Mouse (Mus musculus) gastrocnemius, postnatal 4 days (tissue): ENCODE results near the gene Btbd35f29. TPM values are rescaled to one million over a fixed set of nuclear protein-coding genes. Genes with fewer than 3 reads are reported as not detected.
"Not testable (repeated sequence)": the region's sequence is repeated elsewhere in the genome, so short reads cannot be mapped to it uniquely, and the experiment has no call there.

Source experiments
- DNase-seq, 2 experiments: peaks; one replicate each; pipeline ENCODE4 v3.0.0; 2021 to 2022; ENCODE audit warnings: low spot score in 2 of 2, mixed read lengths in 2 of 2
- long read RNA-seq, 2 experiments: library from polyadenylated mRNA; stranded (forward); transcript quantifications; one replicate each; pipeline ENCODE4 v2.0.0; 2021
- total RNA-seq, 2 experiments: library from RNA; stranded (reverse); gene quantifications; 2 replicates each; pipeline ENCODE4 v1.2.3; 2021

The Btbd35f29 gene
- not detected for total RNA-seq
- long read RNA-seq, experiment 1 = 0 reads
- long read RNA-seq, experiment 2 = 0 reads

DNA sequence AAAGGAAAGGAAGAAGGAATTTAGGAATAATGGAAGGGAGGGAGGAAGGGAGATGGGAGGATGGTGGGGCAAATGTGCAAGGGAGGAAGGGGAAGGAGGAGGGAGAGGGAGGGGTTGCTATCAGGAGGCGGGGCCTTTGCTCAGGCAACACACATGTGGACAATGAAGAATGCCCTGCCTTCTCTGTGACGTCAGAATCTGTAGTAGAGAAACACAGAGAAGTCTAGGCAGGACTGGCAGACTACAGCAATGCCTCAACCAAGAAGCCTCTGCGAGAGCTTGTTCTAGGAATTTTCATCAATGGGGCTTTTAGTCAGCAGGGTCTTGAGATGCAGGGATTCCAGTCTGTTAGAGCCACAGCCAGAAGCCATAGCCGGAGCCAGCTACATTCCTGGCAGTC, at the start of gene Btbd35f29:
Btbd35f29 (plus strand) TSS at position 301 of the 400 bp plus-strand sequence.
- not testable (repeated sequence) for DNase-seq

DNA sequence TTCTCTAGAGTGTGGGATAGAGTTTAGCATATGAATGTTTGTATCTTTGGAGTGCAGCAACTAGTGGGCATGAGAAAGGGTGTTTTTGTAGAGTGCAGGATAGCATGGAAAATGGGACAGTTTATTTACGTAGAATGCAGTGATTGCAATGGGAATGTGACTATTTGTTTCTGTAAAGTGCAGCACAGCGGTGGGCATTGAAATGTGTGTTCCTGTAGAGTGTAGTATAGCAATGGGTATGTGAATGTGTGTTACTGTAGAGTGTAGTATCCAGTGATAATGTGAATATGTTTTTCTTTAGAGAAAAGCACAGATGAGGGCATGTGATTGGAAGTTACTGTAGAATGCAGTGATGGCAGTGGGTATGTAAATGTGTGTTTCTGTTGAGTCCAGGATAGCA, 23.9 kb downstream of the Btbd35f29 start:
- DNase-seq = not testable (repeated sequence)

DNA sequence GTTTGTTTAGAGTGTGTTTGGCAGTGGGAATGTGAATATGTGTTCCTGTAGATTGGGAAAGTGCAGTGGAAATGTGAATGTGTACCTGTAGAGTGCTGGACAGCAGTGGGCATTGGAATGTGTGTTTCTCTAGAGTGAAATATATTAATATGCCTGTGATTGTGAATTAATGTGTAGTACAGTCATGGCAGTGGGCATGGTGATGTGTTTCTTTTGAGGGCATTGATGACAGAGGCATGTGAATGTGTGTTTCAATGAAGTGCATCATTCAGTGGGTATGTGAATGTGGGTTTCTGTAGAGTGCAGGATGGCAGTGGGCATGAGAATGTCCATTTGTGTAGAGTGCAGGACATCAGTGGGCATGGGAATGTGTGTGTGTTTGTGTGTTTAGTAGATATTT, 27.7 kb downstream of the Btbd35f29 start:
- not testable (repeated sequence) for DNase-seq

DNA sequence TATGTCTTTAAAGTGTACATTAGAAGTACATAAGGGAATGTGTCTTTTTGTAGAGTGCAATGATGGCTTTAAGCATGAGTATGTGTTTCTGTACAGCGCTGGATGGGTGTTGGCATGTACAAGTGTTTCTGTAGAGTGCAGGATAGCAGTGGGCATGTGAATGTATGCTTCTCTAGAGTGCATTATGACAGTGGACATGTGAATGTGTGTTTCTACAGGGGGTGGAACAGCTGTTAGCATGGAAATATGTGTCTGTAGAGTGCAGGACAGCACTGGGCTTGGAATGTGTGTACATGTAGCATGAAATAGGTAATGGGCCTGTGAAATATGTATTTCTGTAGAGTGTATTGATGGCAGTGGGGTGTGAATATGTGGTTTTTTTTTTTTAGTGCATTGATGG, 28.4 kb downstream of the Btbd35f29 start:
- not testable (repeated sequence) for DNase-seq

DNA sequence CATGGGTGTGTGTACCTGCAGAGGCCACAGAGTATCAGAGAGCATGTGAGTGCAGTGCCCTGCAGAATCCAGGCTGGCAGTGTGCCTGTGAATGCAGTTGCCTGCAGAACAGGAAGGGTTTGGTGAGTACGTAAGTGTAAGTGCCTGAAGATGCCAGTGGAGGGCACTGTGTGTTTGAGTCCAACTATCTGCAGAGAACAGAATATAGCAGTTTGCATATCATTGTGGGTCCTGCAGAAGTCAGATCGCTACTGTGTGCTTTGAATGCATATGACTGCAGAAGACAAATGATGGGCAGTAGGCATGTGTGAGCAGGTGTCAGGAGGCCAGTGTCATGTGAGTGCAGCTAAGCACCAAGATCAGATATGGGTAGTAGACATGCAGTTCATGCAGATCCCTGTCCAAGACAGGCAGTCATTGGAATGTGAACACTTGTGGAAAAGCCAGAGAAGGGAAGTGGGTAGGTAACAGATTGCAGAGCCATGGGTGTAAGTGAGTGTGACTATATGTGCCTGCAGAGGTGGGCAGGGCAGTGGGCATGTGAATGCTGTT, 41.1 kb downstream of the Btbd35f29 start:
- not testable (repeated sequence) for DNase-seq

DNA sequence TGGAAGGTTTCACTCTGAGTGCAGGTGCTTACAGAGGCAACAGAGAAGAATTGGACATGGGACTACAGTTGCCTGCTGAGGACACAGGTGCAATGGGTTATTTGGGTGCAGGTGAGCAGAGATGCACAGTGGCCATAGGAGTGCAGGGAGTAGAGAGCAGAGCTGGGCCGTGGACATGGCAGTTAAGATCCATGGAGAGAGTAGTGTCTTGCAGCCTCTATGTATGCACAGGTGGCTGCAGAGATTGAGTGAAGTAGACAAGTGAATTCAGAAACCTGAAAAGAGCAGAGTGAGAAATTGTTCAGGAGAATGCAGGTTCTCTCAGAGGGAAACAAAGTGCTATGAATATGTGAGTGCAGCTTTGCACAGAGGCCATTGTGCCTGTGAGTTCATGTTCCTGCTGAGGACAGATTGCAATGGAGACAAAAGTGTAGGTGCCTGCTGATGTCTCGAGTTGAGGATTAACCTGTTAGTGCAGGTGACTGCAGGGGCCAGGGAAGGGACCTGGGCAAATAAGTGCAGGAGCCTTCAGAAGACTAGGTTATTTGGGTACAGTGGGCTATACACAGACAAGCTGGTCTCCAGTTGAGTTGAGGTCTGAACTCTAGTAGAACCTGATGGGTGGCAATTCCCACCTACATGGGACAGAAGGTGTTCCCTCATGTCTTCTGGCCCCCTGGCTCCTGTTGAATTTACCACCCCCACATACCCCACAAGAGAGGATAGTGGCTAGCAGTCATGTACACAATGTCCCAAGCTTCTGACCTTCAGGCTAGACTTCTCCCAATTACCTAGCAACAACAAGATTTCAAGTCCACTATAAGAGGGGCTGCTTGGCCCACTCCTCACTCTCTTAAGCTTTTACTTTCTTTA, 42.2 kb downstream of the Btbd35f29 start:
- not testable (repeated sequence) for DNase-seq

DNA sequence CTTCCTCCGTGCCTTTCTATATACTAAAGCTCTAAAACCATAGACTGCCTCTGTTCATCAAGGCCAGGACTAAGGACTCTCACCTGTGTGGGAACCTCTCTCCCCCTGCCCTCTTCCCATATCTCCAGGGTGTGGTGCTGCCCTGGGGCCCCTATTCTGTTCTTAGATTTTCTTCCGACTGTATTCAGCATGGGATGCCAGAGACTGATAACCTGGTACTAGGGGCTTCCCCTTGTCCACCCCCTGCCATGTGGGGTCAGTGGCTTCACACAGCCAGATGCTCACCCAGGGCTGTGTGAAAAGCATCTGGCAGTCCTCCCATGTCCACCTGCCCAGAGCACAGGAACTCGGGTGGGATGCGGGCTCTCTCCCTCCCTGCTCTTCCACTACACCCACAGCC, 43.1 kb downstream of the Btbd35f29 start:
- peak in 1 of 2 experiments; percentile 73 for DNase-seq

DNA sequence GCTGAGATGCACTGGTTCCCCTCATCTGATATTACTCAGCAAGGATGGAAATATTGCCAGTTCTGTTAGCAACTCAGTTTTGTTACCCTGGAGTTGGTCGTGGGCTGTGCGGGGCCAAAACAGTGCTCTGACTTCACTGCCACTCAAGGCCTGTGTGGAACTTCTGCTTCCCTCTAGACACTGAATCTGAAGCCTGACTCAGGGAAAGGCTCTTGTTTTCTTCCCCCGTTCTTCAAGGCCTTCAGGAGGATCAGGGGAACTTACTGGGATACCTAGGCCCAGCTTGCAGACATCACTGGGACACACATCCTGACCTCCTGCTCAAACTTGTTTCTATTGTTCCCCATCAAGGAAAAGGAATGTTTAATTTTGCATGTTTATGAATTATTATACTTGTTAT, 45.2 kb downstream of the Btbd35f29 start:
- not testable (repeated sequence) for DNase-seq

DNA sequence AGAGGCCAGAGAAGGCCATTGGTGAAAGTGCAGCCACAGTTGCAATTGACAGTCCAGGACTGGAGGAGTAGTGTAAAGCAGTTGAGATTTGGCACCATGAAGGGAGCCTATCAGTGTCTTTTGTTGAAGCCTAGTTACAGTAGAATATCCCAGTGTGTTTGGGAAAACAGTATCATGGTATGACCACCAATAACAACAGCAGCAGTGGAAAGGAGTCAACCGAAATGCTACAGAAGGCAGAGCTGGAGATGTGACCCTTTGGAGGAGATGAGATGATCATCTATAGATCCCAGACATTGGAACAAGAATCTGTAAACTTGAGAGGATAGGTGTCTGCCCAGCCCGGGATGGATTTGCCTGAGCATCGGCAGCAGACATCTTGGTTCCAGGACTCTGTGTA, 47.7 kb downstream of the Btbd35f29 start:
- DNase-seq = not testable (repeated sequence)

Other genes with a start within 250 kb of the Btbd35f29 start
- not detected for gene Spin2f, start 136.2 kb downstream of the Btbd35f29 start, total RNA-seq
- gene Btbd35f26, start 218.8 kb downstream of the Btbd35f29 start, total RNA-seq = not detected